Mouse (Mus musculus) myocyte (in vitro differentiated cells): ENCODE data around the gene Wdr34.

Experiments used
- E2F4 ChIP-seq: IDR thresholded peaks from one replicate; pipeline ENCODE4 v1.6.1; 2011; ENCODE audit warnings: mild to moderate bottlenecking, control low read depth, moderate library complexity; ENCODE audit not compliant: insufficient read depth
- MAX ChIP-seq: IDR thresholded peaks from one replicate; pipeline ENCODE4 v1.6.1; 2011; ENCODE audit warnings: low read depth, mild to moderate bottlenecking, control low read depth
- POLR2A ChIP-seq: IDR thresholded peaks from one replicate; pipeline ENCODE4 v1.6.1; 2011; ENCODE audit warnings: low read depth, mild to moderate bottlenecking, control low read depth, moderate library complexity; ENCODE audit not compliant: insufficient read length
- REST ChIP-seq: IDR thresholded peaks from one replicate; pipeline ENCODE4 v1.6.1; 2011; ENCODE audit warnings: mild to moderate bottlenecking, control low read depth, moderate library complexity; ENCODE audit not compliant: insufficient read depth, insufficient read length
- TCF12 ChIP-seq: IDR thresholded peaks from one replicate; pipeline ENCODE4 v1.6.1; 2011; ENCODE audit warnings: mild to moderate bottlenecking, control low read depth; ENCODE audit not compliant: poor library complexity, insufficient read depth, severe bottlenecking
- USF1 ChIP-seq: IDR thresholded peaks from one replicate; pipeline ENCODE4 v1.6.1; 2011; ENCODE audit warnings: low read depth, mild to moderate bottlenecking, control low read depth, moderate library complexity

DNA sequence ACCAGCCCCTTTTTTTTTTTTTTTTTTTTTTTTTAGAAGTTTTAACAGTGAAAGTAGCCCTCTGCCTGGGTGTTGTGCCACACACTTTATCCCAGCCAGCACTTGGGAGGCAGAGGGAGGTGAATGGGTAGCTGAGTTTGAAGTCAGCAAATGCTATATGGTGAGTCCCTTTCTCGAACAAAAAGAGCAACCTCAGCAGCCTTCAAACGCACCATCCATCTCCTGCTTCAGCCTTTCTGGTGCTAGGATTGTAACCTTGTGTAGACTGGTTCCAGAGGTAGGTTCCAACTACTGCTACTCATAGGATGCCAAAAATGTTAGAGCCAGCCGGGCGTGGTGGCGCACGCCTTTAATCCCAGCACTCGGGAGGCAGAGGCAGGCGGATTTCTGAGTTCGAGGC lies 27.8 kb upstream of the Wdr34 start:
- no peak for TF ChIP-seq POLR2A
- TF ChIP-seq USF1: no peak
- TF ChIP-seq MAX: no peak
- TF ChIP-seq REST: no peak
- TF ChIP-seq TCF12: no peak
- TF ChIP-seq E2F4: no peak
